Mouse (Mus musculus) stomach, embryonic 15.5 days (tissue): ENCODE measurements around the gene Gm37240. TPM values are rescaled to one million over a fixed set of nuclear protein-coding genes. Genes with fewer than 3 reads are reported as not detected.
A peak's percentile ranks its signal among the peaks of the same experiment; 100 is the strongest.
"Not testable (repeated sequence)": the region's sequence is repeated elsewhere in the genome, so short reads cannot be mapped to it uniquely, and the experiment has no call there.

ENCODE experiments used
- ATAC-seq: fragments of 200-750 bp; cut with Nextera tagmentation; 2 replicates; pipeline ENCODE4 v1.8.0; 2017; ENCODE audit warnings: low read depth, moderate number of reproducible peaks, moderate TSS enrichment; ENCODE audit not compliant: insufficient read depth, low FRiP score
- H3K27ac ChIP-seq: fragments of 300-500 bp; sonication (generic); 2 replicates; pipeline ENCODE4 v1.5.1; 2015; ENCODE audit warnings: mild to moderate bottlenecking, inconsistent platforms
- H3K27me3 ChIP-seq: fragments of 300-500 bp; sonication (generic); replicated peaks from 2 replicates; pipeline ENCODE4 v1.6.1; 2015; ENCODE audit warnings: inconsistent platforms
- H3K36me3 ChIP-seq: fragments of 300-500 bp; sonication (generic); 2 replicates; pipeline ENCODE4 v1.6.1; 2015; ENCODE audit warnings: inconsistent platforms
- H3K4me1 ChIP-seq: fragments of 300-500 bp; sonication (generic); 2 replicates; pipeline ENCODE4 v1.6.1; 2015; ENCODE audit warnings: inconsistent platforms
- H3K4me2 ChIP-seq: fragments of 300-500 bp; sonication (generic); 2 replicates; pipeline ENCODE4 v1.6.1; 2015; ENCODE audit warnings: mild to moderate bottlenecking, inconsistent platforms
- H3K4me3 ChIP-seq: fragments of 300-500 bp; sonication (generic); replicated peaks from 2 replicates; pipeline ENCODE4 v1.5.1; 2015; ENCODE audit warnings: inconsistent platforms
- H3K9ac ChIP-seq: fragments of 300-500 bp; sonication (generic); 2 replicates; pipeline ENCODE4 v1.6.1; 2015; ENCODE audit warnings: inconsistent platforms
- H3K9me3 ChIP-seq: fragments of 300-500 bp; sonication (generic); 2 replicates; pipeline ENCODE4 v1.6.1; 2016; ENCODE audit warnings: inconsistent platforms
- WGBS: fragments of 180-500 bp; shearing (Covaris S2); methylation state at CpG from one replicate; pipeline ENCODE4 v1.1.7; 2015; 5-methylcytosine and 5-hydroxymethylcytosine counted together
- polyA plus RNA-seq: library from polyadenylated mRNA; unstranded; fragments of >200 nt; fragmentation: Nextera tagmentation; extraction: Ambion mirVana; gene quantifications from 2 replicates; pipeline ENCODE4 v1.2.1, GENCODE M21; 2015

Gene Gm37240
- polyA plus RNA-seq, 1 experiment from 2014 or later = 8.6 TPM

DNA sequence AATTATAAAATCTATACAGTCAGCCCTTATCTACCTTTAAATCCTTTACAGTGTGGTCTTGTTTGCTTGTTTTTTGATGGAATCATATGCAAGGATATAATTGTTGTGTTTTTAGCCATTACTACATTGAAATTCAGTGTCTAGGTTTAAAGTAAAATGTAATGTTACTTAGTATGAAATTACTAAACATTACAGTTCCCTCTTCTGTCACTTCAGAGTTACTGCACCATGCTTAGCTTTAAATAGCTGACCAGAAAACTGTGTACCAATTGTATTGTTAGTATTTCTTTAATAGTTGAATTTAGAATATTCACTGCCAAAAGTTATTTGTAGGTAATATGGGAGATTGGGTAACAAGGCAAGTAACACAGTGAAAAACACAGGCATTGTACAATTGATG lies 1017.2 kb downstream of the Gm37240 start:
- Histone ChIP-seq H3K9ac (no peak overlapping the region), H3K4me1 (peaks cover 13% of the 10 kb centered on the region), H3K36me3 (no peaks in the 10 kb centered on the region), H3K4me3 (no peak overlapping the region), H3K9me3 (no peaks in the 10 kb centered on the region), H3K27ac (no peak overlapping the region), H3K4me2 (no peak overlapping the region), H3K27me3 (no peaks in the 10 kb centered on the region)
- ATAC-seq = no peak

DNA sequence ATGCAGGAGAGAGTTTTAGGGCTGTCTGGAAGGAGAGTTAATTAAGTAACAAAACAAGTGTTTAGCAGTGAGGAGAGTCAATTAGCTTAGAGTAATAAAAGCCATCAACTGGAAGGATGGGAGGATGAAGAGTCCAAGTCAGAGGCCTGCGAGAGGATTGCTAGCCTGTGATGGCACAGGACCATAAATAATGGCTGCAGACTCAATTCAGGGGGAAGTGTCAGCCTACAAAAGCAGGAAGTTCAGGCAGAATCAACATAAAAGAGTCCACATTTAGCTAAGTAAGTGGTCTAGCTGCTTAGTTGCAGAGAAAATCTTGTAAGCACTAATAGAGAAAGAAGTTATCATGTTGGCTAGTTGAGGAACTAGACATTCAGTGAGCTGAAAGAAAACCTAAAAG lies 1019.3 kb downstream of the Gm37240 start:
- Histone ChIP-seq H3K27ac (no peak overlapping the region), H3K4me2 (no peak overlapping the region), H3K4me1 (peaks cover 13% of the 10 kb centered on the region), H3K36me3 (no peaks in the 10 kb centered on the region), H3K4me3 (no peak overlapping the region), H3K27me3 (no peaks in the 10 kb centered on the region), H3K9me3 (no peaks in the 10 kb centered on the region), H3K9ac (no peak overlapping the region)
- 31% methylated on average over 1 of the region's 1 CpGs for WGBS
- no peak for ATAC-seq

DNA sequence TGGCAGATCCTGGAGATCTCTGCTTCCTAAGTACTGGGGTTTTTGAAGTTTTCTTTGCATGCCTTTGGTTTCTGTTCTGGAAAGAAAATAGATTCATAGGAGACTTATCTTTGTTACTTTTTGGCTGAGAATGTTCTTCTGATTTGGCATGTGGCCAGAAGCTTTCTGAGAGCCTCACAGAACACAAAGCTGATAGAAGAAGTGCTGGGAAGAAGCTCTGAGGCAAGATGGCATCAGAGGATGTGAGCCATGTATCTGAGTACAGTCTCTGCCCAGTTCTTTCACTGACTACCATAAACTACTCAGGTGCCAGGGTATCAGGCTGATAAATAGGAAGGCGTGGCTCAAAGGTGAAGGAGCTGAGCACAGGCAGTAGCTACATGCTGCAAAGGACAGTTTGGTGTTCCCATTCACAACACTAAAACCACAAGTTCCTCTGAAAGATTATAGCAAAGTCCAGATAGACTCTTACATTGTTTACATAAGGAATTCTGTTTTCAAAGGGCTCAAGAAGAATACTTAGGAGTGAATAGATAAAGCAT lies 1019.8 kb downstream of the Gm37240 start:
- Histone ChIP-seq H3K27me3 (no peaks in the 10 kb centered on the region), H3K4me2 (no peak overlapping the region), H3K4me3 (no peak overlapping the region), H3K9ac (no peak overlapping the region), H3K27ac (no peak overlapping the region), H3K36me3 (no peaks in the 10 kb centered on the region), H3K9me3 (no peaks in the 10 kb centered on the region), H3K4me1 (peaks cover 13% of the 10 kb centered on the region)
- 48% methylated on average over 1 of the region's 1 CpGs for WGBS
- peak; percentile 31; the same call in 1 of the 2 replicates for ATAC-seq

DNA sequence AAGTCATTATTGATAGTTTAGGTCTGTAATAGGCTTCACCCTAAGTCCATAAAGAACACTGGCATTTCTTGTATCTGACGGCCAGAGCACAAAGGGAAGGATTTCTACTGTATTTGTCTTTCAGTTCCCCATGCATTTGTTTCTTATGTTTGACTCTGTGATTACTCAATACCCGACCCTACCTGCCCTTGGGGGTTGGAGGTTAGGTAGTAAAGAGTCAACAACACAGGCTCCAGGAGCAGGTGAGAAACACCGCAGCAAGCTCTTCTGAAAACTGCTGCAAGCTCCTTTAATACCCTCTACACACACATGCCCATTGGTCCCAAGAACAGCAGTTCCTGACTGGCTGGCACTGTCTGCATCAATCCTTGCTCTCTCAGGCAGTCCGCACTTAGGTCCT lies 1020.5 kb downstream of the Gm37240 start:
- no peaks in the 10 kb centered on the region for H3K9me3 ChIP-seq
- H3K4me1 ChIP-seq = peaks cover 13% of the 10 kb centered on the region
- no peak overlapping the region for H3K4me2 ChIP-seq
- H3K9ac ChIP-seq = no peak overlapping the region
- no peak; the same call in 1 of the 2 replicates for ATAC-seq
- whole genome bisulfite sequencing = 36% methylated on average over 4 of the region's 4 CpGs
- H3K4me3 ChIP-seq = no peak overlapping the region
- H3K36me3 ChIP-seq = no peaks in the 10 kb centered on the region
- H3K27ac ChIP-seq = no peak overlapping the region
- H3K27me3 ChIP-seq = no peaks in the 10 kb centered on the region

DNA sequence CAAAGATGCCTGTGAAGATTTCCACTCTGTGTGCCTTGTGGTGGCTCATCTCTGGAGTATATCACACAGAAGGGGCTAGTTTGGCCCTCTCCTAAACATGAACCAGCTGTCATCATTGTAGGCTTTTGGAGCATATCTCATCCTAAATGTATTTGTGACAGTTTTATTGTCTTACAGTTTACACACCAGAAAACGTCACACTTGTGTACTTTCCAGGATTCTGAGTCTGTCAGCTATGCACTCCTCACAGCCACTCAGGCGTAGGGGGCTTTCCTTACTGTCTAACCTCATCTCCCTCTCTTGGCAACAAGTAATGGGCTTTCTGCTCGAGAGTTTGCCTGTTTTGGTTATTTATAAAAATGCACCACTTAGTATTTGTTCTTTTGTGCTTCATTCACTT lies 1021.6 kb downstream of the Gm37240 start:
- 47% methylated on average over 3 of the region's 3 CpGs for WGBS
- Histone ChIP-seq H3K4me2 (no peak overlapping the region), H3K9ac (no peak overlapping the region), H3K27me3 (no peaks in the 10 kb centered on the region), H3K27ac (no peak overlapping the region), H3K4me3 (no peak overlapping the region), H3K36me3 (no peaks in the 10 kb centered on the region), H3K4me1 (peaks cover 13% of the 10 kb centered on the region), H3K9me3 (no peaks in the 10 kb centered on the region)
- no peak for ATAC-seq

DNA sequence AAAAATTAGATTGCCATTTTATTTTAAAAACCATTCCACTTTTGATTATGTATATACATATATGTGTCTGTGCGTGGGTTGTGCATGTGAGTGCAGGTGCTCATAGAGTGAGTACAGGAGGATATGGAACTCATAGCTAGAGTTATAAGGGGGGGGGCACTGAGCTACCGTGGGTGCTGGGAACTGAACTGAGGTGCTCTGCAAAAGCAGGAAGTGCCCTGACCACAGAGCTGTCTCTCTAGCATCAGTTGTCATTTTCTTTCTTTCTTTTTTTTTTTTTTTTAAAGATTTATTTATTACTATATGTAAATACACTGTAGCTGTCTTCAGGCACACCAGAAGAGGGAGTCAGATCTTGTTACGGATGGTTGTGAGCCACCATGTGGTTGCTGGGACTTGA lies 1025.5 kb downstream of the Gm37240 start:
- H3K9ac ChIP-seq, H3K36me3 ChIP-seq, H3K4me3 ChIP-seq, H3K27ac ChIP-seq, ATAC-seq, H3K9me3 ChIP-seq, H3K4me1 ChIP-seq, H3K4me2 ChIP-seq, H3K27me3 ChIP-seq: not testable (repeated sequence)
- WGBS = 81% methylated on average over 3 of the region's 3 CpGs

DNA sequence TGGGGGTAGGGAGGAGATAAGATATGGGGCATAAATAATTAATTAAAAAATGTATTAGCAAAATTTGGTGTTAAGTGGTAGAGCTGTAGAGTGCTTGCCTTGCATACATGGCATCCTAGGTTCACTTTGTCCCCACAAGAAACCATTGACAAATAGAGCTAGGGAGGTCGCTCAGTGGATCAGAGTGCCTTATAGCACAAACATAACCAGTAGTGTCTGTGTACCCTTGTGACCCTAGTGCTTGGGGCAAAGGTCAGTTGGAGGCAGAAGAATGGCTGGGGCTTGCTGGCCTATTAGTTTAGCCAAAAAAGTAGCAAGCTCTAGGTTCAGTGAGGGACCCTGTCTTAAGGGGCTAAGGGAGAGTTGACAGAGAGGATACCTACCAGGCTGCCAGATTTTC lies 1026.6 kb downstream of the Gm37240 start:
- no peak overlapping the region for H3K9ac ChIP-seq
- ATAC-seq = peak; percentile 65; the same call in 1 of the 2 replicates
- H3K27ac ChIP-seq = no peak overlapping the region
- H3K27me3 ChIP-seq = no peaks in the 10 kb centered on the region
- H3K4me2 ChIP-seq = no peak overlapping the region
- no peaks in the 10 kb centered on the region for H3K36me3 ChIP-seq
- H3K4me3 ChIP-seq = no peak overlapping the region
- WGBS = 58% methylated on average over 1 of the region's 1 CpGs
- no peaks in the 10 kb centered on the region for H3K9me3 ChIP-seq
- H3K4me1 ChIP-seq = no peaks in the 10 kb centered on the region

DNA sequence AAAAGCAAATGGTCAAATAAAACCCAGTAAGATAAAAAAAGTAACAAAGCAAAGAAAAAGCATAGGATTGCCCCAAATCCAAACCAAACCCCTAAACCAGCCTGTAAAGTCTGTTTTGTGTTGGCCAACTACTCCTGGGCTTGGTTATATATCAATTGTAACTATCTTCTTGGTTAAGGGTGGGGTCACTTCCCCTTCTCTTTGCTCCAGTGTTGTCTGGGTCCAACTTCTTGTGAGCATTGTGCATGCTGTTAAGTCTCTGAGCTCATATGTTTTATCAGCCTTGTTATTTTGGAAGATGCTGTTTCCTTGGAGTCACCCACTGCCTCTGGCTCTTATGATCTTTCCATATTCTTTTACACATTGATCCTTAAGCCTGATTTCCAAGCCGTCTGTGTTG lies 1032.9 kb downstream of the Gm37240 start:
- WGBS = 74% methylated on average over 1 of the region's 1 CpGs
- H3K9ac ChIP-seq = no peak overlapping the region
- no peak overlapping the region for H3K27ac ChIP-seq
- H3K4me1 ChIP-seq = peaks cover 4% of the 10 kb centered on the region; the same call in 1 of the 2 replicates
- H3K4me3 ChIP-seq = no peak overlapping the region
- no peaks in the 10 kb centered on the region for H3K9me3 ChIP-seq
- no peaks in the 10 kb centered on the region for H3K36me3 ChIP-seq
- no peak for ATAC-seq
- H3K4me2 ChIP-seq = no peak overlapping the region
- no peaks in the 10 kb centered on the region for H3K27me3 ChIP-seq

DNA sequence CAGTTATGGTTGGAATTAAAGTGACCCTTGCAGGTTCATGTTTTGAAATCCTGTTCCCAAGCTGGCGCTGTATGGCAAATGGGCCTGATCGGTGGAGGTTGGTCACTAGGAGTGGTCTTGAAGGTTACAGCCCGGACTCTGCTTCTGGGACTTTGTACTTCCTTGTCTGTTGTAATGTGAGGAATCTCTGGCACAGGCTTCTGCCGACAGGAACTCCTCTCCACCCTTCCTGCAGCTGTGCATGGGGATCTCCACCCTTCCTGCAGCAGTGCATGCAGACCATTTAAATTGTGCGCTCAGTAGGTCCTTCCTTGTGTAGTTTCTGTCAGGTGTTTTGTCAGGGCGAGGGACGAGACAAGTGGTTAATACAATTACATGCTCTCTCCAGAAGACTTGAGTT lies 1034.4 kb downstream of the Gm37240 start:
- H3K27ac ChIP-seq = no peak overlapping the region

DNA sequence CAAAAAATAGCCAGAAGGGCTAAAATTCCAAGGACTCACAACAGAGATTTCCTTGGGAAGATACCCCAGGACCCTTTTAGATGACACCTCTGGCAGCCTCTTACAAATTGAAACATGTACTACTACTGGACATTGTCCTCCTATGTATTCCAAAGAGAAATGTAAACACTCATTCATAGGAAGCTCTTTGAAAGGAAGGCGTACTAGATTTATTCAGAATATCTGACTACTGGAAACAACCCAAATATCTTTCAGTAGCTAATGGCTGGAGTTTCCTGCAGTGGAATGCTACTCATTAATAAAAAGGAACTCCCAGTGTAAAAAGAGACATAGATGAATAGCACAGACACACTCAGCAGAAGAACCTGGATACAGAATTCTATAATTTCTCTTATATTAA lies 1035.5 kb downstream of the Gm37240 start:
- 30% methylated on average over 1 of the region's 1 CpGs for WGBS
- H3K9ac ChIP-seq = no peak overlapping the region
- no peak overlapping the region for H3K27ac ChIP-seq
- ATAC-seq = no peak
- H3K27me3 ChIP-seq = no peaks in the 10 kb centered on the region
- H3K36me3 ChIP-seq = no peaks in the 10 kb centered on the region
- no peak overlapping the region for H3K4me2 ChIP-seq
- no peak overlapping the region for H3K4me3 ChIP-seq
- peaks cover 4% of the 10 kb centered on the region; the same call in 1 of the 2 replicates for H3K4me1 ChIP-seq
- no peaks in the 10 kb centered on the region for H3K9me3 ChIP-seq

More for the DNA sequence above, 1034.4 kb downstream of the Gm37240 start:
- Histone ChIP-seq H3K4me1 (peaks cover 4% of the 10 kb centered on the region; the same call in 1 of the 2 replicates), H3K4me2 (no peak overlapping the region), H3K9ac (no peak overlapping the region), H3K36me3 (no peaks in the 10 kb centered on the region), H3K27me3 (no peaks in the 10 kb centered on the region), H3K9me3 (no peaks in the 10 kb centered on the region), H3K4me3 (no peak overlapping the region)
- WGBS = 68% methylated on average over 7 of the region's 7 CpGs
- no peak for ATAC-seq

DNA sequence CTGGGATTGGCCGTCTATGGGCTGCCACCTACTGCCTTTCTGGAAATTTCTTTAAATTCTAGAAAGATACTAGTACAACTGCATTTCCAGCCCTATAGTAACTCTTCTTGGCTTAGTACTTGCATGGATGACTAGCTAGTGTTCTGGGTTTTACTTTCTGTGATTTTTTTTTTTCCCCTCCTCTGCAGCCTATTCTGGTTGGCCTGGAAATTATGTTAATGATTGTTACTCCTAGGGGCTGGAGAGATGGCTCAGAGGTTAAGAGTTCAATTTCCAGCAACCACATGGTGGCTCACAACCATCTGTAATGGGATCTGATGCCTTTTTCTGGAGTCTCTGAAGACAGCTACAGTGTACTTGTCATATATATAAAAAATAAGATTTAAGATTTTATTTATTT lies 1036.9 kb downstream of the Gm37240 start:
- WGBS = 85% methylated on average over 1 of the region's 1 CpGs

DNA sequence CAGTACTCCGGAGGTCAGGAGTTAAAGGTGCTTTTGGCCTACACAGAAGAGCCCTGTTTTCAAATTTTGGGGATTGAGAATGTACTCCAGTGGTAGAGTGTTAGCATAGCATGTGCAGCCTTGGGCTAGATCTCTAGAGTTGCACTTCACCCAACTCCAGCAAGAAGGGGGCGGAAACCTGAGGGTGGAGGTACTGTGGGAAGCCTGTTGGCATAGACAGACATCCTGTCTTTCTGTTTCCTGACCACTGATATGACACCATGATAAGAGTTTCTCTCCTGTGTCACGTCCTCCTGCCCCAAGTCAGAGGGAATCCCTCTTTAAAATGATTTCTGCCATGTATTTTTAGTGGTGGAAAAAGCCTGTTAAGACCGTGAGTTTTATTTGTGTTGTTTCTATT lies 1038.5 kb downstream of the Gm37240 start:
- no peaks in the 10 kb centered on the region for H3K36me3 ChIP-seq
- no peak overlapping the region for H3K4me2 ChIP-seq
- H3K9ac ChIP-seq = no peak overlapping the region
- H3K4me3 ChIP-seq = no peak overlapping the region
- 74% methylated on average over 4 of the region's 4 CpGs for WGBS
- no peaks in the 10 kb centered on the region for H3K27me3 ChIP-seq
- no peak overlapping the region for H3K27ac ChIP-seq
- ATAC-seq = no peak
- H3K9me3 ChIP-seq = no peaks in the 10 kb centered on the region
- peaks cover 4% of the 10 kb centered on the region; the same call in 1 of the 2 replicates for H3K4me1 ChIP-seq

More for the DNA sequence above, 1036.9 kb downstream of the Gm37240 start:
- H3K9me3 ChIP-seq = no peaks in the 10 kb centered on the region
- no peak overlapping the region for H3K4me2 ChIP-seq
- no peak overlapping the region for H3K27ac ChIP-seq
- peaks cover 4% of the 10 kb centered on the region; the same call in 1 of the 2 replicates for H3K4me1 ChIP-seq
- no peaks in the 10 kb centered on the region for H3K27me3 ChIP-seq
- no peak overlapping the region for H3K4me3 ChIP-seq
- H3K9ac ChIP-seq = no peak overlapping the region
- no peak for ATAC-seq
- no peaks in the 10 kb centered on the region for H3K36me3 ChIP-seq

DNA sequence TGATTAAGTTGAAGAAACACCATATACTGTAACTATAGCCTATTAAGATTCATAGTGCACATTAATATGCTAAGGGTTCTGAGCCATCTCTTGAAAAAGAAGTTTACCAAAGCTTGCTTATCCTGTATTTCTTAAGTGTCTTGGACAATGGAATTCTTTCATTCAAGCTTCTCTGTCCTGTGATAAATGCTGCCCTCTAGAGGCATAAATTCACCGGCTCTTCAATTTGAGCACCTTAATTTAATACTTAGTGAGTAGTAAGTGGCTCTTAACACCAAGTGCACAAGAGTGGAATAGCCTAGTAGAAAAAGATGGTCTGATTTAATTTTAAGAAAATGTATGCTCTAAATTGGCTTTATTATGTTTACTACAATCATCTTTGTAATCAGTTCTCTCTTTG lies 1043.7 kb downstream of the Gm37240 start:
- Histone ChIP-seq H3K4me3 (no peak overlapping the region), H3K27me3 (no peaks in the 10 kb centered on the region), H3K4me2 (no peak overlapping the region), H3K36me3 (no peaks in the 10 kb centered on the region), H3K9me3 (no peaks in the 10 kb centered on the region), H3K27ac (no peak overlapping the region), H3K9ac (no peak overlapping the region), H3K4me1 (no peaks in the 10 kb centered on the region)
- WGBS = 33% methylated on average over 1 of the region's 1 CpGs
- ATAC-seq = no peak
